Mouse (Mus musculus) liver, embryonic 14.5 days (tissue): ENCODE results near the gene Elf5.

Experiments
- CTCF ChIP-seq: IDR thresholded peaks from 2 replicates; pipeline ENCODE4 v1.5.1; 2016; ENCODE audit warnings: antibody characterized with exemption, low read depth, control low read depth
- EP300 ChIP-seq: IDR thresholded peaks from 2 replicates; pipeline ENCODE4 v1.6.1; 2016; ENCODE audit warnings: antibody characterized with exemption, low read depth

- TF ChIP-seq CTCF (no peak), EP300 (no peak)
These were observed 16.9 kb downstream of the Elf5 start for GRCm38 (mm10) chr2:103428356-103428755.
